Mouse (Mus musculus) brain, embryonic 14.5 days (tissue): ENCODE data around the gene Tspan10.

ENCODE experiments used
- CTCF ChIP-seq: fragments of 200-500 bp; IDR thresholded peaks from 2 replicates; pipeline ENCODE4 v1.5.1; 2012; ENCODE audit warnings: inconsistent platforms, mild to moderate bottlenecking, moderate library complexity, borderline replicate concordance; ENCODE audit not compliant: insufficient read depth, insufficient read length; ENCODE audit errors: extremely low read depth
- POLR2A ChIP-seq: fragments of 200-500 bp; IDR thresholded peaks from 2 replicates; pipeline ENCODE4 v1.6.1; 2012; ENCODE audit warnings: mild to moderate bottlenecking, inconsistent platforms, borderline replicate concordance; ENCODE audit not compliant: poor library complexity, insufficient read depth, insufficient read length, severe bottlenecking; ENCODE audit errors: extremely low read depth

GRCm38 (mm10) chr11:120472052-120472451 is 29.6 kb downstream of the Tspan10 start:
- TF ChIP-seq POLR2A (no peak), CTCF (no peak)
